9 mouse cellular contexts compared by ENCODE assay signal in genomic region chr17:5286571-5287209, GRCm38 (mm10).
DNase-seq lines count a peak whose midpoint lies in the region; ATAC-seq lines count a peak whose summit lies in the region.
"Had no signal": no experiment of that assay in that cellular context is flagged by ENCODE, and none has a peak within 500 bp of the region (broad histone marks: within the 10 kb centered on the region; RNA-seq: fewer than 3 reads in every experiment).

No protein-coding gene starts in this region.

- WGBS in heart, embryonic 11.5 days (ENCODE audit: insufficient replicate concordance), result 83% methylated on average over 15 of the region's 15 CpGs
- WGBS in embryonic facial prominence, embryonic 14.5 days, result 52% methylated on average over 15 of the region's 15 CpGs

- H3K27ac ChIP-seq in heart, embryonic 11.5 days (ENCODE audit: low read depth, low read length), result no peak overlapping the region
- H3K27ac ChIP-seq in embryonic facial prominence, embryonic 14.5 days (replicated peaks; ENCODE audit: low read depth, low read length), result peak overlapping the region; percentile 24; the same call in 1 of the 2 replicates

- no peaks in the 10 kb centered on the region for H3K27me3 ChIP-seq in heart, embryonic 11.5 days (ENCODE audit: control insufficient read depth, insufficient read depth, low read length)
- H3K27me3 ChIP-seq in embryonic facial prominence, embryonic 14.5 days (replicated peaks; ENCODE audit: control insufficient read depth, insufficient read depth, low read length), result no peaks in the 10 kb centered on the region

- H3K4me2 ChIP-seq in heart, embryonic 11.5 days, result no peak overlapping the region
- no peak overlapping the region for H3K4me2 ChIP-seq in embryonic facial prominence, embryonic 14.5 days (ENCODE audit: low read depth, low read length)

- peaks cover 8% of the 10 kb centered on the region; the same call in 1 of the 2 replicates for H3K4me1 ChIP-seq in heart, embryonic 11.5 days (ENCODE audit: control insufficient read depth, insufficient read depth, low read length)
- peaks cover 20% of the 10 kb centered on the region for H3K4me1 ChIP-seq in embryonic facial prominence, embryonic 14.5 days (ENCODE audit: control insufficient read depth, insufficient read depth, low read length)

- no peaks in the 10 kb centered on the region for H3K9me3 ChIP-seq in heart, embryonic 11.5 days (replicated peaks; ENCODE audit: control insufficient read depth, low read length)
- no peaks in the 10 kb centered on the region for H3K9me3 ChIP-seq in embryonic facial prominence, embryonic 14.5 days (ENCODE audit: control insufficient read depth, low read length)

- no peak overlapping the region for H3K9ac ChIP-seq in heart, embryonic 11.5 days (ENCODE audit: low read depth, low read length)
- no peak overlapping the region for H3K9ac ChIP-seq in embryonic facial prominence, embryonic 14.5 days (ENCODE audit: low read depth, low read length)

- no peak overlapping the region for H3K4me3 ChIP-seq in heart, embryonic 11.5 days (ENCODE audit: low read depth, low read length)
- H3K4me3 ChIP-seq in embryonic facial prominence, embryonic 14.5 days (ENCODE audit: low read depth, low read length), result no peak overlapping the region

- DNase-seq in heart, adult 11 months, result peak; percentile 88
- DNase-seq in Muller cell, postnatal 12 days (ENCODE audit: inconsistent ontology term), result peak; percentile 84
- DNase-seq in embryonic facial prominence, embryonic 14.5 days (ENCODE audit: low spot score), result peak; percentile 68
- peak; percentile 60 to 63 for DNase-seq in layer of hippocampus, postnatal 25 days (ENCODE audit: extremely low spot score in 1 of 2, low spot score in 1 of 2)
- DNase-seq in thymus, postnatal 25 days, result no peak
- DNase-seq in adrenal gland, postnatal 14 days, result no peak
- DNase-seq in gastrocnemius, postnatal 10 days, result no peak
- DNase-seq: kidney, postnatal 25 days had no signal

- ATAC-seq in heart, embryonic 11.5 days (replicated peaks; ENCODE audit: insufficient number of reproducible peaks, low FRiP score, low TSS enrichment), result no peak
- ATAC-seq in embryonic facial prominence, embryonic 14.5 days (ENCODE audit: low read depth), result no peak; the same call in 1 of the 2 replicates

- H3K36me3 ChIP-seq in heart, embryonic 11.5 days (ENCODE audit: control insufficient read depth, insufficient read depth, low read length), result peaks cover 3% of the 10 kb centered on the region; the same call in 1 of the 2 replicates
- H3K36me3 ChIP-seq in embryonic facial prominence, embryonic 14.5 days (ENCODE audit: control insufficient read depth, insufficient read depth, low read length), result peaks cover 19% of the 10 kb centered on the region

Comparison
In these comparisons a context has a peak if more than half of its experiments do, and no peak if none do; other contexts are left out.
1. DNase-seq: peak in heart, adult 11 months (single experiment), Muller cell, postnatal 12 days (single experiment), embryonic facial prominence, embryonic 14.5 days (single experiment) and layer of hippocampus, postnatal 25 days (2 of 2); none in thymus, postnatal 25 days (single experiment), adrenal gland, postnatal 14 days (single experiment) and gastrocnemius, postnatal 10 days (single experiment).